Mouse (Mus musculus) MEL (cell line): ENCODE results near the gene Rnf227. TPM values are rescaled to one million over a fixed set of nuclear protein-coding genes. Genes with fewer than 3 reads are reported as not detected.

ENCODE experiments used
- DNase-seq: peaks from one replicate; pipeline ENCODE4 v3.0.0; 2011; ENCODE audit warnings: low read depth, low spot score
- H3K27ac ChIP-seq: 2 replicates; pipeline ENCODE4 v1.5.1; 2012; ENCODE audit warnings: low read depth, mild to moderate bottlenecking, control low read depth, low read length, moderate library complexity; ENCODE audit not compliant: control insufficient read depth
- H3K27me3 ChIP-seq, 2 experiments: fragments of 150-350 bp in 1 of 2; sonication (generic) in 1 of 2; 2 replicates each; pipeline ENCODE4 v1.6.1; 2012; ENCODE audit warnings: low read length in 2 of 2, mild to moderate bottlenecking in 2 of 2, improper control_type of control experiment in 1 of 2, moderate library complexity in 1 of 2; ENCODE audit not compliant: insufficient read depth in 2 of 2, control insufficient read depth in 1 of 2
- H3K36me3 ChIP-seq, 2 experiments: 2 replicates each; pipeline ENCODE4 v1.6.1; 2012 to 2014; ENCODE audit warnings: low read length in 2 of 2, improper control_type of control experiment in 1 of 2, inconsistent platforms in 1 of 2, mild to moderate bottlenecking in 1 of 2; ENCODE audit not compliant: insufficient read depth in 2 of 2, control insufficient read depth in 1 of 2
- H3K4me1 ChIP-seq, 2 experiments: fragments of 150-350 bp in 1 of 2; sonication (generic) in 1 of 2; 2 replicates each; pipeline ENCODE4 v1.6.1; 2012; ENCODE audit warnings: low read length in 2 of 2, improper control_type of control experiment in 1 of 2, mild to moderate bottlenecking in 1 of 2; ENCODE audit not compliant: insufficient read depth in 2 of 2, control insufficient read depth in 1 of 2
- H3K4me3 ChIP-seq, 2 experiments: fragments of 150-350 bp in 1 of 2; sonication (generic) in 1 of 2; 2 replicates each; pipeline ENCODE4 v1.5.1; 2012; ENCODE audit warnings: low read depth in 2 of 2, low read length in 2 of 2, mild to moderate bottlenecking in 2 of 2, moderate library complexity in 2 of 2, control low read depth in 1 of 2, improper control_type of control experiment in 1 of 2; ENCODE audit not compliant: control insufficient read depth in 1 of 2, insufficient read depth in 1 of 2
- H3K79me2 ChIP-seq: 2 replicates; pipeline ENCODE4 v1.6.1; 2012; ENCODE audit warnings: mild to moderate bottlenecking, low read length, moderate library complexity; ENCODE audit not compliant: control insufficient read depth, poor library complexity, insufficient read depth
- H3K9ac ChIP-seq: 2 replicates; pipeline ENCODE4 v1.6.1; 2012; ENCODE audit warnings: low read depth, mild to moderate bottlenecking, control low read depth, low read length, moderate library complexity; ENCODE audit not compliant: control insufficient read depth, poor library complexity, severe bottlenecking
- H3K9me3 ChIP-seq: fragments of 150-350 bp; sonication (generic); replicated peaks from 2 replicates; pipeline ENCODE4 v1.6.1; 2012; ENCODE audit warnings: mild to moderate bottlenecking, low read length, improper control_type of control experiment, moderate library complexity; ENCODE audit not compliant: insufficient read depth
- BHLHE40 ChIP-seq: IDR thresholded peaks from 2 replicates; pipeline ENCODE4 v1.6.1; 2012; ENCODE audit warnings: low read depth, mild to moderate bottlenecking, inconsistent platforms, low read length, improper control_type of control experiment, borderline replicate concordance
- CHD2 ChIP-seq: IDR thresholded peaks from 2 replicates; pipeline ENCODE4 v1.6.1; 2011; ENCODE audit warnings: low read length, improper control_type of control experiment
- E2F4 ChIP-seq: IDR thresholded peaks from 2 replicates; pipeline ENCODE4 v1.6.1; 2011; ENCODE audit warnings: low read depth, low read length, improper control_type of control experiment, borderline replicate concordance
- EP300 ChIP-seq, 2 experiments: IDR thresholded peaks; 2 replicates each; pipeline ENCODE4 v1.6.1; 2011; ENCODE audit warnings: improper control_type of control experiment in 2 of 2, low read length in 2 of 2, low read depth in 1 of 2, mild to moderate bottlenecking in 1 of 2
- ETS1 ChIP-seq: IDR thresholded peaks from 2 replicates; pipeline ENCODE4 v1.6.1; 2012; ENCODE audit warnings: low read depth, mild to moderate bottlenecking, inconsistent platforms, low read length, improper control_type of control experiment, moderate library complexity
- HCFC1 ChIP-seq: IDR thresholded peaks from 2 replicates; pipeline ENCODE4 v1.6.1; 2012; ENCODE audit warnings: low read depth, mild to moderate bottlenecking, inconsistent platforms, low read length, improper control_type of control experiment, moderate library complexity
- JUND ChIP-seq: IDR thresholded peaks from 2 replicates; pipeline ENCODE4 v1.6.1; 2011; ENCODE audit warnings: low read depth, mild to moderate bottlenecking, improper control_type of control experiment, low read length
- MAFK ChIP-seq: IDR thresholded peaks from 2 replicates; pipeline ENCODE4 v1.6.1; 2011; ENCODE audit warnings: low read depth, mild to moderate bottlenecking, low read length, improper control_type of control experiment, borderline replicate concordance
- MAX ChIP-seq: IDR thresholded peaks from 2 replicates; pipeline ENCODE4 v1.6.1; 2011; ENCODE audit warnings: low read length, improper control_type of control experiment
- MAZ ChIP-seq: IDR thresholded peaks from 2 replicates; pipeline ENCODE4 v1.6.1; 2012; ENCODE audit warnings: low read depth, mild to moderate bottlenecking, inconsistent platforms, low read length, improper control_type of control experiment
- MXI1 ChIP-seq: IDR thresholded peaks from 2 replicates; pipeline ENCODE4 v1.6.1; 2011; ENCODE audit warnings: mild to moderate bottlenecking, low read depth, low read length, improper control_type of control experiment
- MYB ChIP-seq: IDR thresholded peaks from 2 replicates; pipeline ENCODE4 v1.6.1; 2011; ENCODE audit warnings: mild to moderate bottlenecking, low read depth, low read length, improper control_type of control experiment
- NELFE ChIP-seq: IDR thresholded peaks from 2 replicates; pipeline ENCODE4 v1.6.1; 2011; ENCODE audit warnings: low read depth, low read length, improper control_type of control experiment
- POLR2A ChIP-seq, 2 experiments: IDR thresholded peaks; 2 replicates each; pipeline ENCODE4 v1.6.1; 2011 to 2012; ENCODE audit warnings: low read length in 2 of 2, mild to moderate bottlenecking in 2 of 2, control low read depth in 1 of 2, improper control_type of control experiment in 1 of 2, low read depth in 1 of 2, moderate library complexity in 1 of 2; ENCODE audit not compliant: control insufficient read depth in 1 of 2, insufficient read depth in 1 of 2, poor library complexity in 1 of 2
- POLR2AphosphoS2 ChIP-seq: IDR thresholded peaks from 2 replicates; pipeline ENCODE4 v1.6.1; 2011; ENCODE audit warnings: low read length, improper control_type of control experiment
- SIN3A ChIP-seq: IDR thresholded peaks from 2 replicates; pipeline ENCODE4 v1.6.1; 2012; ENCODE audit warnings: low read length, improper control_type of control experiment, inconsistent platforms
- SMC3 ChIP-seq: IDR thresholded peaks from 2 replicates; pipeline ENCODE4 v1.6.1; 2011; ENCODE audit warnings: low read depth, low read length, improper control_type of control experiment
- TBP ChIP-seq: IDR thresholded peaks from 2 replicates; pipeline ENCODE4 v1.8.0; 2011; ENCODE audit warnings: low read depth, low read length, improper control_type of control experiment
- ZC3H11A ChIP-seq: IDR thresholded peaks from 2 replicates; pipeline ENCODE4 v1.6.1; 2012; ENCODE audit warnings: low read depth, mild to moderate bottlenecking, inconsistent platforms, low read length, improper control_type of control experiment
- ZNF384 ChIP-seq: IDR thresholded peaks from 2 replicates; pipeline ENCODE4 v1.6.1; 2012; ENCODE audit warnings: low read depth, mild to moderate bottlenecking, inconsistent platforms, low read length, improper control_type of control experiment
- polyA plus RNA-seq, 2 experiments: library from polyadenylated mRNA; stranded (reverse) in 1 of 2; unstranded in 1 of 2; fragments of >175 nt in 1 of 2; fragments of >200 nt in 1 of 2; gene quantifications; 2 replicates each; pipeline versions ENCODE4 v1.2.1 to v1.2.4; 2012; ENCODE audit warnings: low replicate concordance in 2 of 2, low read depth in 1 of 2; ENCODE audit not compliant: insufficient read length in 2 of 2, insufficient read depth in 1 of 2, missing spikeins in 1 of 2
- total RNA-seq: library from RNA; depleted of rRNA; stranded (reverse); fragments of 300-350 nt; gene quantifications from 2 replicates; pipeline ENCODE4 v1.2.3, GENCODE M21; 2012

Gene Rnf227
- total and polyA plus RNA-seq, 3 experiments, result 11.5 to 12.4 TPM; not detected in 1

DNA sequence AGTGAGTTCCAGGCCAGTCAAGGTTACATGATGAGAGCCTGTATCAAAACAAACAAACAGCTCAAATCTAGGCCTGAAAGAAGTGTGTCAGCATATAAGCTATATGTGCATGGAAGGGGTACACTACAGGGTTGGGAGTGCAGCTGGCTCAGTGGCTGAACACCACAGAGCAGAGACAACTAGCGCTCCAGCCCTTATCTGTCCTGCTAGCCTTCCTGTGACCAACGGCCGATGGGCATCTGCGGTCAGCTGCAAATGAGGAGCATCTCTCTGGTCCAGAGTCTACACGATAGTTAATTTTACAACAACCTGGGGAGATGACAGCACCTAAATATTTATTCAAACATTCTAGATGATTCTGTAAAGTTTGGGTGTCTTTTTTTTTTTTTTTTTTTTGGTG lies 49.1 kb upstream of the Rnf227 start:
- peaks cover 1 to 3% of the 10 kb centered on the region in 2 experiments; a peak in 3 of 4 replicates for H3K27me3 ChIP-seq

DNA sequence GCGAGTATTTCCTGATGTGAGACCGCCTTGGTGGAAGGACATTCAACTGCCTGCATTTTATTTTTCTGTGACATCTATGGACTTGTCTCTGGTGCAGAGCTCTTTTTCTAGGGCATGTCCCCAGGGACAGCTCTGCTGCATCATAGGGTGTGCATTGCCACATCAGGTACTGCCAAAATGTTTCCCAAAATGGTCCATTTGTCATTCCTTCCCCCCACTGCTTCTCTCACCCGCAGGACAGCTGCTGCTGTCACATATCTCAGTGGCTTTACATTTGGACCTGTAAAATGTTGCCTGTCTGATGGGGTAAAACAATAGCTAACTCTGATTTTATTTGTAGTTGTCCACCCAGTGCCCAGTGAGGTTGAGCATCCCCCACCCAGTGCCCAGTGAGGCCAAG lies 45.0 kb upstream of the Rnf227 start:
- no peak overlapping the region for H3K27ac ChIP-seq
- H3K9me3 ChIP-seq, result no peaks in the 10 kb centered on the region
- TF ChIP-seq CHD2 (no peak), MAFK (no peak), MYB (no peak), POLR2AphosphoS2 (no peak), NELFE (no peak), JUND (no peak), ETS1 (no peak), MXI1 (no peak), MAZ (no peak), ZNF384 (no peak), TBP (no peak), E2F4 (no peak), SMC3 (no peak), POLR2A (IDR thresholded peaks at IDR 0.05; ENCODE audit: control insufficient read depth in 1 of 2, insufficient read depth in 1 of 2, low read depth in 1 of 2, low read length in 2 of 2, poor library complexity in 1 of 2) (no peak), HCFC1 (no peak), SIN3A (no peak), ZC3H11A (no peak), BHLHE40 (no peak), EP300 (IDR thresholded peaks at IDR 0.05; ENCODE audit: low read depth in 1 of 2, low read length in 2 of 2) (no peak)
- H3K79me2 ChIP-seq, result no peaks in the 10 kb centered on the region
- DNase-seq, result no peak
- H3K4me1 ChIP-seq, result peaks cover 0 to 7% of the 10 kb centered on the region in 2 experiments; a peak in 2 of 4 replicates
- H3K36me3 ChIP-seq, result 0 out of 4 replicates have a peak, but pooled peaks cover 0 to 2% of the 10 kb centered on the region in 2 experiments
- H3K27me3 ChIP-seq, result no peaks in the 10 kb centered on the region
- no peak overlapping the region for H3K4me3 ChIP-seq
- no peak overlapping the region for H3K9ac ChIP-seq

More for the DNA sequence above, 49.1 kb upstream of the Rnf227 start:
- no peaks in the 10 kb centered on the region for H3K9me3 ChIP-seq
- H3K4me1 ChIP-seq, result peaks cover 0 to 7% of the 10 kb centered on the region in 2 experiments; a peak in 2 of 4 replicates
- H3K36me3 ChIP-seq, result 0 out of 4 replicates have a peak, but pooled peaks cover 0 to 2% of the 10 kb centered on the region in 2 experiments
- DNase-seq, result no peak
- H3K79me2 ChIP-seq, result no peaks in the 10 kb centered on the region
- no peak overlapping the region for H3K27ac ChIP-seq
- no peak overlapping the region for H3K4me3 ChIP-seq
- H3K9ac ChIP-seq, result no peak overlapping the region
- TF ChIP-seq MAZ (no peak), SMC3 (no peak), MAX (no peak), EP300 (IDR thresholded peaks at IDR 0.05; ENCODE audit: low read depth in 1 of 2, low read length in 2 of 2) (no peak)
